Mouse (Mus musculus) midbrain, embryonic 13.5 days (tissue): ENCODE data around the gene Snw1. TPM values are rescaled to one million over a fixed set of nuclear protein-coding genes. Genes with fewer than 3 reads are reported as not detected.
"Not testable (repeated sequence)": the region's sequence is repeated elsewhere in the genome, so short reads cannot be mapped to it uniquely, and the experiment has no call there.

ENCODE experiments used
- ATAC-seq: fragments of 200-750 bp; cut with Nextera tagmentation; 2 replicates; pipeline ENCODE4 v1.8.0; 2017; ENCODE audit warnings: mild to moderate bottlenecking, moderate TSS enrichment, moderate library complexity
- H3K27ac ChIP-seq: fragments of 300-500 bp; sonication (generic); 2 replicates; pipeline ENCODE4 v1.5.1; 2015; ENCODE audit warnings: inconsistent platforms, mild to moderate bottlenecking, moderate library complexity
- H3K27me3 ChIP-seq: fragments of 300-500 bp; sonication (generic); 2 replicates; pipeline ENCODE4 v1.6.1; 2015; ENCODE audit warnings: mild to moderate bottlenecking, inconsistent platforms
- H3K36me3 ChIP-seq: fragments of 300-500 bp; sonication (generic); 2 replicates; pipeline ENCODE4 v1.6.1; 2015; ENCODE audit warnings: mild to moderate bottlenecking, inconsistent platforms
- H3K4me1 ChIP-seq: fragments of 300-500 bp; sonication (generic); replicated peaks from 2 replicates; pipeline ENCODE4 v1.6.1; 2015; ENCODE audit warnings: inconsistent platforms
- H3K4me2 ChIP-seq: fragments of 300-500 bp; sonication (generic); replicated peaks from 2 replicates; pipeline ENCODE4 v1.6.1; 2015; ENCODE audit warnings: moderate library complexity, mild to moderate bottlenecking, inconsistent platforms
- H3K4me3 ChIP-seq: fragments of 300-500 bp; sonication (generic); replicated peaks from 2 replicates; pipeline ENCODE4 v1.5.1; 2015; ENCODE audit warnings: mild to moderate bottlenecking, inconsistent platforms
- H3K9ac ChIP-seq: fragments of 300-500 bp; sonication (generic); replicated peaks from 2 replicates; pipeline ENCODE4 v1.6.1; 2015; ENCODE audit warnings: mild to moderate bottlenecking, inconsistent platforms
- H3K9me3 ChIP-seq: fragments of 300-500 bp; sonication (generic); 2 replicates; pipeline ENCODE4 v1.6.1; 2016; ENCODE audit warnings: mild to moderate bottlenecking, inconsistent platforms
- WGBS: fragments of 180-500 bp; shearing (Covaris S2); methylation state at CpG from one replicate; pipeline ENCODE4 v1.1.7; 2015; 5-methylcytosine and 5-hydroxymethylcytosine counted together
- polyA plus RNA-seq: library from polyadenylated mRNA; unstranded; fragments of >200 nt; fragmentation: Nextera tagmentation; extraction: Ambion mirVana; gene quantifications from 2 replicates; pipeline ENCODE4 v1.2.1, GENCODE M21; 2015

Gene Snw1
- polyA plus RNA-seq: 132 and 135 TPM in 2 replicates

DNA sequence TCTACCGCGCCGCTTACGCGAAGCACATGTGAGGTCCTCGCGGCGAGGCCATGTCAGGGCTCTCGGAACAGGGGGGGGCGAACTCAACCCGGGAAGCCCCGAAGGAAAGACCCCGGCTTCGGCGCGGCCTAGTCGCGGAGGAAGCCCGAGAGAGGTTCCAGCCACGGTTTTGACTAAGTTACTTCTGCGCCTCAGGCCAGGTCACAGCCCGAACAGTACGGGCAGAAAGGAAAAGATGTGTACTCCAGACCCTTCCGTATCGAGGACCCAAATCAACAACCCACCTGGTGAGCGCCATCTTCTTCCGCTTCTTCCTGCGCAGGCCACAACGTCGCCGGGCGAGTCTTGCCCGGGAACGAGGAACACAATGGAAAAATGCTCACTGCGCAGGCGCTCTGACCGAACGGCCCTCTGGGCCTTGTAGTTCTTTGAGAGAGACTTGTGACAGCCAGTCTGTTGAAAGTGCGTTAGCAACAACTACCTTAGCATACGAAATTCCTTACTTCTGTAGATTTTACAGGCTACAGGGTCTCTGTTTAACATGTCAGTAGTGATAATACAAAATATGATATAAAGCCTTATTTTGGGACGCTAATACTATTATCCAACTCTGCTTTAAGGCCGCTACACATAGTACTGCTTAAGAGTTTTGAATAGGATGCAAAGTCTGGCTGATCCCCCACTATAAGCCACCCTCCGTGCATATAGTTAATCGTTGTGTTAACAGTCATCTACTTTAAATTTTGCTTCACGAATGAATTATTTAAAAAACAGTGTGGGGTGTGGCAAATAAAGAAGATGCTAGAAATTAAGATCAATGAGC lies at the start of gene Snw1:
TSS of gene Snw1 (minus strand) at position 311 of the 823 bp plus-strand sequence.
- Histone ChIP-seq H3K36me3 (peaks cover 13% of the 10 kb centered on the region), H3K9ac (peak within 1 kb of the TSS; percentile 88), H3K27me3 (no peaks in the 10 kb centered on the region), H3K4me2 (peak within 1 kb of the TSS; percentile 72), H3K4me3 (peak within 1 kb of the TSS; percentile 85), H3K27ac (peak within 1 kb of the TSS; percentile 87), H3K9me3 (no peaks in the 10 kb centered on the region), H3K4me1 (peaks cover 20% of the 10 kb centered on the region)
- 3% methylated on average over 45 of the region's 45 CpGs for WGBS
- peak; percentile 97 for ATAC-seq

DNA sequence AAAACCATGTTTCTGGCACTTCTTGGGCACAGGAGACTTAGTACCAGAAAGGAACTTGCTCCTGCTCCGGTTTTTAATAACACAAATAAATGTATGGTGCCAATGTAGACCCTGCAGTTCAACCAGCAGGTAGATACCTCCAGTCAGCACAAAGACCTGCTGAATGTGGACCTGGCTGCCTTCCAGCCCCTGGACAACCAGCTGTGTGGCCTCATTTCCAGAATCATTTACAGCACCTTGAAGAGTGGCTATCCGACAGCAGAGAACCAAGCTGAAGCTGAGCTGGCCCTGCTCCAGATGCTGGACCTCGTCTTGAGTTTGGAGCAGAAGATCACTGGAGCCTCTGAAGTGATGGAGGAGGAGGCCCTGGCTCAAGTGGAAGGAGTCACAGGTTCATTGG lies 47.5 kb upstream of the Snw1 start:
- not testable (repeated sequence) for H3K4me2 ChIP-seq, ATAC-seq
- WGBS: 78% methylated on average over 3 of the region's 3 CpGs

DNA sequence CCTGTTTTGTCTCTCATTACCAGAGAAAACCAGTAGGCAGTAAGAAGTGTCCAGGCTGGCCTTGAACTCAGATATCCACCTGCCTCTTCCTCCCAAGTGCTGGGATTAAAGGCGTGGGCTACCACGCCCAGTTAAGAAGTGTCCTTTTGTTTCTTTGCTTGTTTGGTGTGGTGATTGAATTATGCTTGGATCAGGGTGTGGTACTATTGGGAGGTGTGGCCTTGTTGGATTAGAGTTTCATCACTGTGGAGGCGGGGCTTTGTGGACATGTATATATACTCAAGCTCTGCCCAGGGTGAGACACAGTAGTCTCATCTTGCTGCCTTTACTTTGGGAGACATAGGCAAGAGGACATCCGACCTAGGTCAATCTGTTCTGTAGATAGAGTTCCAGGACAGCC lies 41.9 kb upstream of the Snw1 start, which contains the start of gene Gm8300:
TSS of gene Gm8300 (plus strand) at position 301 of the 400 bp plus-strand sequence.
- not testable (repeated sequence) for H3K27ac ChIP-seq, H3K4me2 ChIP-seq, H3K27me3 ChIP-seq, H3K4me1 ChIP-seq, ATAC-seq, H3K36me3 ChIP-seq, H3K9me3 ChIP-seq, H3K4me3 ChIP-seq, H3K9ac ChIP-seq
- WGBS: 85% methylated on average over 4 of the region's 4 CpGs

More for the DNA sequence above, 47.5 kb upstream of the Snw1 start:
- not testable (repeated sequence) for H3K27ac ChIP-seq, H3K27me3 ChIP-seq, H3K9ac ChIP-seq, H3K4me3 ChIP-seq, H3K9me3 ChIP-seq, H3K4me1 ChIP-seq, H3K36me3 ChIP-seq

DNA sequence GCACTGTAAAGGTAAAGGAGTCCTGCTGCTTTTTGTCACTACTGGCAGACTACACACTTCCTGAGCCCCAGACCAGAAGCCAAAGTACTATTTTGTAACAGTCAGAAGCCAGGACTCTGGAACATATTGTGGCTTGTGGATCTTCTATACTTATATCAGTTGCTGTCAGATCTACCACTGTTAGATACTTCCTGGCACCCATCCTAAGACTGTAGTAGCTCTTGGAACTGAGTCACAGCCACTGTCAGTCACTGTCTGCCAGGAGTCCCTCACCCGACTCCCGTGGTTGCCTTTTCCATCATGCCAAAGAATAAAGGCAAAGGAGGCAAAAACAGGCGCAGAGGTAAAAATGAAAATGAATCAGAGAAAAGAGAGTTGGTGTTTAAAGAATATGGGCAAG lies 22.3 kb upstream of the Snw1 start, which contains the start of gene Gm5788:
TSS of gene Gm5788 (plus strand) at position 301 of the 400 bp plus-strand sequence.
- not testable (repeated sequence) for H3K27ac ChIP-seq, H3K9ac ChIP-seq, H3K4me3 ChIP-seq, H3K36me3 ChIP-seq, H3K4me2 ChIP-seq, ATAC-seq, H3K27me3 ChIP-seq, H3K9me3 ChIP-seq, H3K4me1 ChIP-seq
- WGBS: 95% methylated on average over 3 of the region's 3 CpGs

DNA sequence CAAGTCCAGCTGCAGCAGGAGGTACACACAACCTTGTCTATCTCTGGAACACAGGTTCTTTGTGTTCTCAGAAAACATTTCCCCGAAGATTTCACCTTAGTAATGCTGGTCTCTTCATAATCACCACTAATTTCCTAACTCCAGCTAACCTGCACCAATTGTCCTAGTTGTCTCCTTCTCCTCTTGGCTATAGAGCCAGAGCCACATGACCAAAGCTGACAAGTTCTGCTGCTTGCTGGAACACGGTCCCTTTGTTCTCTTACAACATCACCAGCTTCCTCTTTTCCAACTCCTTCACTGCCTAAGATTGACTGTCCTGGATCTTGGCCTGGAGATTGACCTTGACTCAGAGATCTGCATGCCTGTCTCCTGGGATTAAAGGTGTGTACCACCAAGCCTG lies 16.6 kb upstream of the Snw1 start:
- H3K9ac ChIP-seq, H3K27me3 ChIP-seq, H3K27ac ChIP-seq, H3K4me2 ChIP-seq, H3K4me3 ChIP-seq, H3K9me3 ChIP-seq, ATAC-seq, H3K36me3 ChIP-seq, H3K4me1 ChIP-seq: not testable (repeated sequence)
- WGBS: 75% methylated on average over 2 of the region's 2 CpGs

DNA sequence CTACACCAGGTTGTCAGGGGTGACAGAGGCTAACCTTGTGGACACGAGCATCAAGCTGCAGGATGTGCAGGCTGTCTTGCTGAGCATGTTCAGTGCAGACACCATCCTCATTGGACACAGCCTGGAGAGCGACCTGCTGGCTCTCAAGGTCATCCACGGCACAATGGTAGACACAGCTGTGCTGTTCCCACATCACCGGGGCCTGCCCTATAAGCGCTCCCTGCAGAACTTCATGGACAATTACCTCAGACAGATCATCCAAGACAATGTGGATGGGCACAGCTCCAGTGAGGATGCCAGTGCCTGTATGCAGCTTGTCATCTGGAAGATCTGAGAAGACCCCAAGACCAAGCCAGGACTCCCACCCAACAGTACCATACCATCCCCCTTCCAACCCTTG lies 10.4 kb upstream of the Snw1 start:
- H3K36me3 ChIP-seq, H3K27me3 ChIP-seq, ATAC-seq, H3K9ac ChIP-seq, H3K4me3 ChIP-seq, H3K9me3 ChIP-seq, H3K27ac ChIP-seq, H3K4me2 ChIP-seq, H3K4me1 ChIP-seq: not testable (repeated sequence)
- WGBS: 90% methylated on average over 5 of the region's 5 CpGs

DNA sequence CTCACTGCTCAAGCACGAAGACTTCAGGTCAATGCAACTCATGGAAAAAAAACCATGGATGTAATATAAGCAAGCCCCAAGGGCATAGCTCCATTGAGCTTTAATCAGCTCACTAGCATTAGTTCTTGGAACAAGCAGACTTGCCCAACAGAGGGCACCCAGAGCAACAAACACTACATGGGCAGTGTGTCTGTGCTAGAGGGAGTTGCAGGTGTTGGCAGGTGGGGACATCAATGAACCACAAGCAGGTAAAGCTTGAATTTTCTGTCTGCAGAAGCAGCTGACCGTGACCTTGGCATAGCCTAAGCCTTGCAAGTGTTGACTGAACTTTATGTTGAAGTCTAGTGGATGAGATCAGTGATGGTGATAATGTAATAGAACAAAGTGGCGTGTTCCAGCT lies 2.7 kb upstream of the Snw1 start:
- Histone ChIP-seq H3K9ac (no peak overlapping the region), H3K4me2 (no peak overlapping the region), H3K27ac (no peak overlapping the region), H3K27me3 (no peaks in the 10 kb centered on the region), H3K4me3 (no peak overlapping the region), H3K9me3 (no peaks in the 10 kb centered on the region), H3K36me3 (no peaks in the 10 kb centered on the region), H3K4me1 (peaks cover 17% of the 10 kb centered on the region)
- WGBS: 89% methylated on average over 3 of the region's 3 CpGs
- ATAC-seq: no peak

DNA sequence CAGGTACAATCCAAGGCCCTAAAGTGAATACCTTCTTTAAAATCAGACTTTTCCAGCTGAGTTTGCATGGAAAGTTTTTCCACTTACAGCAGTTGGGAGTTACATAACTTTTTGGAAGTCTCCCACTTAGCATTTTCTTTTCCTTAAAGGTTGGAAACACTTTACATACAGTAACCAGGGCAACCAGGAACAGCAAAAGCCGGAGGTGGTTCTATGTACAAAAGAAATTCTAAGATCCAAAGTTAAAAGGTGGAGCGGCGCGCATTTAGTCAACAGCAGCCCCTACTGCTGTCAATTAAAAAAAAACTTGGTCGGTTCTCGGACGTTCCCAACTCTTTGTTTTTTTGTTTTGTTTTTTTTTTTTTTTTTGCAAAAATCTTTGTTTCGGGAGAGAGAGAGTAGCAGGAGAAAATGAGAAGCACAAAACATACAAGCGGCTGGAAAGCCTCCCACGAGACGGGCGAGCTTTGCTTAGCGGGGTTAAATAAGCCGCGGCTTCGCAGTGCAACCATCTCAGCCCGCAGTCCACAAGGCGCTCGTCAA lies 582 bp downstream of the Snw1 start:
- peak overlapping the region; percentile 87 for H3K27ac ChIP-seq
- ATAC-seq: no peak
- peaks cover 24% of the 10 kb centered on the region for H3K4me1 ChIP-seq
- peak overlapping the region; percentile 85 for H3K4me3 ChIP-seq
- under 1% methylated on average over 19 of the region's 19 CpGs for WGBS
- H3K9ac ChIP-seq: peak overlapping the region; percentile 88
- no peaks in the 10 kb centered on the region for H3K9me3 ChIP-seq
- H3K36me3 ChIP-seq: peaks cover 20% of the 10 kb centered on the region
- peak overlapping the region; percentile 72 for H3K4me2 ChIP-seq
- H3K27me3 ChIP-seq: no peaks in the 10 kb centered on the region

DNA sequence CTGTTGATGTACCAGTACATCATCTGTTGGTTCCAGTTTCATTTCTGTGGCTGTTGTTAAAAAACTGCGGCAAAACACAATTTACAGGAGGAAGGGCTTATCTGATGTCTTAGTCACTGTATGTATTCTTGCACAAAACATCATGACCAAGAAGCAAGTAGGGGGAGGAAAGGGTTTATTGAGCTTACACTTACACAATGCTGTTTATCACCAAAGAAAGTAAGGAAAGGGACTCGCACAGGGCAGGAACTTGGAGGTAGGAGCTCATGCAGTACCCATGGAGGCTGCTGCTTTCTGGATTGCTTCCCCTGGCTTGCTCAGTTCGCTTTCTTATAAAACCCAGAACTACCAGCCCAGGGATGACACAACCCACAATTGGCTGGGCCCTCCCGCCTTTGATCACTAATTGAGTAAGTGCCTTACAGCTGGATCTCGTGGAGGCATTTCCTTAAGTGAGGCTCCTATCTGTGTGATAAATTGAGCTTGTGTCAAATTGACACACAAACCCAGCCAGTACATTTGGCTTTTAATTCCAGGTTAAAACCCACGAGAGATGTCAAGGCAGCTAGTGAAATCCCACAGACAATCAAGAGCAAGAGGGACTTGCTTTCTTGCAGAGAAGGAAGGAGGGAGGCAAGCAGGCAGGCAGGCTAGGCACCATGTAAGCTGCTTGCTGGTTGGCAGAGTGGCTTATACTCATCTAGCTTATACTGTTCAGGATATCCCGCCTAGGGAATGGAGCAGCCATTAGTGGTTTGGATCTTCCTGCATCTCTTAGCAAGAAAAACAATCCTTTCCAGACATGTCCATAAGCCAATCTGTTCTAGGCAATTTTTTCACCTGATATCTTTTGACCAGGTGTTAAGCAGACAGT lies 1.6 kb downstream of the Snw1 start:
- Histone ChIP-seq H3K4me2 (peak overlapping the region; percentile 72), H3K9me3 (no peaks in the 10 kb centered on the region), H3K4me1 (peaks cover 30% of the 10 kb centered on the region), H3K27ac (no peak overlapping the region), H3K9ac (peak overlapping the region; percentile 88), H3K27me3 (no peaks in the 10 kb centered on the region), H3K4me3 (peak overlapping the region; percentile 85), H3K36me3 (peaks cover 24% of the 10 kb centered on the region)
- ATAC-seq: no peak
- WGBS: 84% methylated on average over 7 of the region's 7 CpGs

DNA sequence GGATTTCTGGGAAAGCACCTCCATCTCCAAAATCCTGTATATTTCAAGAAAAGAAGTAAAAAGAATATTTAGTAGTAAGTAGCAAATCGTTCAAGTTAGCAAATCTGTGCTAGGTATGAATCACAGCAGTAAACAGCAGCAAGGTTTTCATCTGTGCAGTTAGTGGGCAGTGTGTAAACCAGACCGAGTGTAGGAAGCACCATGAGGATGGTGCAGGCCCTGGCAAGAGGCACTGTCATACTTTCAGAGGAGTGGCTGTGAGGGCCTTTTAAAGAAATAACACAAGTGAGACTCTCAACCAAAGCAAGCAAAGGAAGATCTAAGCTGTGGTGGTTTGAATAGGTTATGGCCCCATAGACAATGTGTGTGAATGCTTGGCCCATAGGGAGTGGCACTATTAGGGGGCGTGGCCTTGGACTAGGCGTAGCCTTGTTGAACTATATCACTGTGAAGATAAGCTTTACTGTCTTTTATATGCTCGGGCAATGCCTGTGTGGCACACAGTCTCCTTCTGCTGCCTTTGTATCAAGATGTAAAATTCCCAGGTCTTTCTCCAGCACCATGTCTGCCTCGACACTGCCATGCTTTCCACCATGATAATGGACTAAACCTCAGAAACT lies 7.3 kb downstream of the Snw1 start:
- H3K4me2 ChIP-seq: no peak overlapping the region
- H3K9me3 ChIP-seq: no peaks in the 10 kb centered on the region
- no peak overlapping the region for H3K4me3 ChIP-seq
- H3K27me3 ChIP-seq: no peaks in the 10 kb centered on the region
- H3K27ac ChIP-seq: no peak overlapping the region
- no peak for ATAC-seq
- H3K36me3 ChIP-seq: peaks cover 73% of the 10 kb centered on the region
- H3K9ac ChIP-seq: no peak overlapping the region
- WGBS: 94% methylated on average over 6 of the region's 6 CpGs
- peaks cover 13% of the 10 kb centered on the region for H3K4me1 ChIP-seq

DNA sequence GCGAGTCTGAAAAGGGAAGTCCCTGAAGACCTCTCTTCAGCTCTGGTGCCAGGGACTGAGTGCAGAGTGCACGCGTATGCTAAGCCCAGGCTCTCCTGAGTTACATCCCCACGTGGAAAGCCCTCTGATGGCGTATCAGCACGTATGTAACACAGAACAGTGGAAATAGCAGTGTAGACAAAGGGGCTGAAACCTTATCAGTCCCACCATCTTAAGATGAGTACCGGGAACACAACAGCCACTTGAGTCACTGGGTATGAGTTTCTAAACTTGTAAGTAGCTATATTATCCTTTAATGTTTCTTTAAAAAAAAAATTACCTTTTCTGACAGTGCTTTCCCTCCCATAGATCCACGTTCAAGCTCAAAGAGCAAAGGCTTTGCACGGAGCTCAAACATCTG lies 22.6 kb downstream of the Snw1 start:
- Histone ChIP-seq H3K36me3 (peaks cover 83% of the 10 kb centered on the region), H3K27me3 (no peaks in the 10 kb centered on the region), H3K9ac (no peak overlapping the region), H3K4me3 (no peak overlapping the region), H3K27ac (no peak overlapping the region), H3K4me2 (no peak overlapping the region), H3K4me1 (peaks cover 9% of the 10 kb centered on the region), H3K9me3 (no peaks in the 10 kb centered on the region)
- no peak for ATAC-seq
- WGBS: 94% methylated on average over 9 of the region's 9 CpGs
